Mouse (Mus musculus) layer of hippocampus, postnatal 25 days (tissue): ENCODE measurements around the gene 1700024G13Rik. TPM values are rescaled to one million over a fixed set of nuclear protein-coding genes. Genes with fewer than 3 reads are reported as not detected.

Experiments
- DNase-seq, 2 experiments: peaks; one replicate each; pipeline ENCODE4 v3.0.0; 2022; ENCODE audit warnings: mixed read lengths in 2 of 2, low spot score in 1 of 2; ENCODE audit errors: extremely low spot score in 1 of 2
- total RNA-seq, 2 experiments: library from RNA; stranded (reverse); gene quantifications; 2 replicates each; pipeline ENCODE4 v1.2.3; 2021

Gene 1700024G13Rik
- total RNA-seq, 2 experiments from 2014 or later: not detected

DNA sequence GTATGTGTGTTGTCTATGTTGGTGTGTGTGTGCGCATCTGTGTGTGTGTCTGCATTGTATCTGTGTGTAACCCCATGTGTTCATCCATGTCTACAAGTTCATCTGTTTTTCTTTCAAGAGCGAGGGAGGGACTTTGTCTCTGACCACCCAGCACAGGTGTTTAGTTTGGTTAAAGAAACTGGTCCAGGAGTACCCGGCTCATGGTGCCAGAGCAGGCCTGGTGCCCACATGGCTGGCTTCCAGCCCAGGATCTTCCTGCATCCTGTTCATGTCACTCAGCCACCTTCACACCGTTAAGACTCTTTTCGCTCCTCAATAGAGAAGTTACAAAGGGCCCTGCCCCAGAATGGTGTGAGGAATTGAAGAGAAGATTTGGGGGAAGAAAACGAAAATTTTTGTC is 52.2 kb downstream of the 1700024G13Rik start:
- DNase-seq: no peak

- DNase-seq: no peak
Observed at GRCm38 (mm10) chr14:32332515-32333445, 55.4 kb downstream of the 1700024G13Rik start.

GRCm38 (mm10) chr14:32327366-32327765 is 60.8 kb downstream of the 1700024G13Rik start:
- DNase-seq: no peak

Other genes starting within 250 kb of the 1700024G13Rik start
- not detected for gene Msmb, start 246.4 kb downstream of the 1700024G13Rik start, total RNA-seq
- gene Ncoa4, start 228.5 kb downstream of the 1700024G13Rik start, total RNA-seq: 100 to 1,000 TPM; 123 to 130 TPM
- gene Timm23, start 186.5 kb downstream of the 1700024G13Rik start, total RNA-seq: 10 to 100 TPM; 76.2 to 79.4 TPM
- 10 to 100 TPM; 51.4 to 51.9 TPM for gene Parg, start 186.4 kb downstream of the 1700024G13Rik start, total RNA-seq
- gene Ogdhl, start 66.4 kb downstream of the 1700024G13Rik start, total RNA-seq: 10 to 100 TPM; 82.8 to 83.5 TPM
- gene Slc18a3, start 76.5 kb upstream of the 1700024G13Rik start, total RNA-seq: under 1 TPM in 1 of 2 experiments, not detected in 1; 0.10 TPM
- gene Chat, start 77.6 kb upstream of the 1700024G13Rik start, total RNA-seq: not detected
- 10 to 100 TPM; 16.8 to 22.3 TPM for gene Ercc6, start 125.1 kb upstream of the 1700024G13Rik start, total RNA-seq
- gene Prrxl1, start 211.0 kb upstream of the 1700024G13Rik start, total RNA-seq: not detected